Mouse (Mus musculus) limb, embryonic 10.5 days (tissue): ENCODE measurements around the gene Zkscan7. TPM values are rescaled to one million over a fixed set of nuclear protein-coding genes. Genes with fewer than 3 reads are reported as not detected.
"Not testable (repeated sequence)": the region's sequence is repeated elsewhere in the genome, so short reads cannot be mapped to it uniquely, and the experiment has no call there.

Source experiments
- DNase-seq: peaks from one replicate; pipeline ENCODE4 v3.0.0-alpha.2; 2017; ENCODE audit warnings: low spot score
- H3K27ac ChIP-seq: fragments of 300-500 bp; sonication (generic); 2 replicates; pipeline ENCODE4 v1.5.1; 2016; ENCODE audit warnings: mild to moderate bottlenecking
- H3K27me3 ChIP-seq: fragments of 300-500 bp; sonication (generic); 2 replicates; pipeline ENCODE4 v1.6.1; 2016; ENCODE audit warnings: low read depth, mild to moderate bottlenecking; ENCODE audit not compliant: poor library complexity, severe bottlenecking
- H3K36me3 ChIP-seq: fragments of 300-500 bp; sonication (generic); 2 replicates; pipeline ENCODE4 v1.6.1; 2016; ENCODE audit warnings: mild to moderate bottlenecking, moderate library complexity
- H3K4me1 ChIP-seq: fragments of 300-500 bp; sonication (generic); 2 replicates; pipeline ENCODE4 v1.6.1; 2016
- H3K4me3 ChIP-seq: fragments of 300-500 bp; sonication (generic); 2 replicates; pipeline ENCODE4 v1.5.1; 2016; ENCODE audit warnings: mild to moderate bottlenecking, moderate library complexity
- H3K9me3 ChIP-seq: fragments of 300-500 bp; sonication (generic); replicated peaks from 2 replicates; pipeline ENCODE4 v1.6.1; 2016; ENCODE audit warnings: mild to moderate bottlenecking
- whole genome bisulfite sequencing: fragments of 180-500 bp; shearing (Covaris S2); methylation state at CpG from one replicate; pipeline ENCODE4 v1.1.7; 2016; 5-methylcytosine and 5-hydroxymethylcytosine counted together
- polyA plus RNA-seq: library from polyadenylated mRNA; unstranded; fragments of >200 nt; fragmentation: Nextera tagmentation; extraction: Ambion mirVana; gene quantifications from 2 replicates; pipeline ENCODE4 v1.2.1, GENCODE M21; 2016

The Zkscan7 gene
- 3.1 and 3.8 TPM in 2 replicates for polyA plus RNA-seq

DNA sequence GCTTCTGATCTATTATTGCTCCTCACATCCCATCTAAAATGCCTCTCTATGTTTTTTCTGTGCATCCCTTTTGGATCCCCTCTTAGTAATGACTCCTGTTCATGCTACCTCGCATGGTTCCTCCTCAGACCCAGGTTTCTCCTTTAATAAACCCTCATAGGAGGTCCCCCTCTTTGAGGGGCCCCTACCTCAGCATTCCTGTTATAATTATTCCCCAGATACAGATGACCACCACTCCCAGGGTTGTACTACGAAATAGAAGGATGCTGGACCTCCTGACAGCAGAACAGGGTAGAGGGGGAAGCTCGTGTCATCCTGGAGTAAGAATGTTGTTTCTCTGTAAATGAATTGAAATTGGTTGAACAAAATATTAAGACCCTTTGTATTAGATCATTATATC lies at the start of gene Zkscan7:
TSS of gene Zkscan7 (plus strand) at position 301 of the 400 bp plus-strand sequence.
- Histone ChIP-seq H3K27me3 (no peaks in the 10 kb centered on the region), H3K27ac (peak within 1 kb of the TSS; percentile 91; the same call in 1 of the 2 replicates), H3K9me3 (no peaks in the 10 kb centered on the region), H3K36me3 (no peaks in the 10 kb centered on the region), H3K4me1 (peaks cover 11% of the 10 kb centered on the region), H3K4me3 (peak within 1 kb of the TSS; percentile 82)
- WGBS, result 84% methylated on average over 3 of the region's 3 CpGs
- DNase-seq, result no peak

DNA sequence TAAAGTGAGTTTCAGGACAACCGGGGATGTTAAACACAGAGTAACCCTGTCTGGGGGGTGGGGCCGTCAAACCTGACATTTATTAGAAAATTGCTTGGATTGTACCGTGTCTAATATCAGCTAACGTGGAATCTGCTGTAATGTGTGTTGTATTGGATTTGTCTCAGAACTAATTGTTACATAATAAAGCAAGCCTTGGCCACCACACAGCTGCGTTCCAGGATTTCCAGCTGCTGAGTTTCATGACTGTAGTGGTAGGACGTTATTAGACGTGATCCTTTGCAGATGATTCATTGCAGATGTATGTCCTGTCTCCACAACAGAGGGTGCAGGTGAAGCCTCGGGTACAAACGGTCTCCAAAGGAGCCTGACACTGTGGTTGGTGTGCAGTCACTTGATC lies 49.4 kb upstream of the Zkscan7 start:
- Histone ChIP-seq H3K36me3 (peaks cover 9% of the 10 kb centered on the region; the same call in 1 of the 2 replicates), H3K27me3 (no peaks in the 10 kb centered on the region), H3K9me3 (no peaks in the 10 kb centered on the region), H3K27ac (no peak overlapping the region), H3K4me1 (peaks cover 7% of the 10 kb centered on the region; the same call in 1 of the 2 replicates), H3K4me3 (no peak overlapping the region)
- WGBS, result 84% methylated on average over 9 of the region's 9 CpGs
- DNase-seq, result no peak

DNA sequence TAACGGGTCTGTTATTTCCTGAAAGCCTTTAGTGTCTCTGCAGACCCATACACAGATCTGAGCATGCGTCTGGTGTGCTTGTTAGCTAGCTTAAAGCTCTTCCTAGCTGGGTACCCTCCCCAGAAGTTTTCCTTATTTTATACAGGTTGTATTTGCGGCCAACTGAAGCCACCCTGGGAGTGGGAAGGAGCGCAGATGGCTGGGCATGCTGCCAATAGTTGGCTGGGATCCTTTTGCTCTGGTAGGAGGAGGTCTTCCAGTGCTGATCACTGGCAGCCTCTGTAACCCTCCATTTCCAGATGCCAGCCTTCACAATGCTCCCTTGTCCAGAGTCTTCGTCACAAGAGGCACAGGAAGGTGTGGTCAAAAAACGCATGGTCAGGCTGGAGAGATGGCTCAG lies 48.7 kb upstream of the Zkscan7 start:
- Histone ChIP-seq H3K9me3 (no peaks in the 10 kb centered on the region), H3K4me3 (no peak overlapping the region), H3K4me1 (peaks cover 7% of the 10 kb centered on the region; the same call in 1 of the 2 replicates), H3K36me3 (peaks cover 9% of the 10 kb centered on the region; the same call in 1 of the 2 replicates), H3K27ac (no peak overlapping the region), H3K27me3 (no peaks in the 10 kb centered on the region)
- 83% methylated on average over 6 of the region's 6 CpGs for WGBS
- DNase-seq, result no peak

DNA sequence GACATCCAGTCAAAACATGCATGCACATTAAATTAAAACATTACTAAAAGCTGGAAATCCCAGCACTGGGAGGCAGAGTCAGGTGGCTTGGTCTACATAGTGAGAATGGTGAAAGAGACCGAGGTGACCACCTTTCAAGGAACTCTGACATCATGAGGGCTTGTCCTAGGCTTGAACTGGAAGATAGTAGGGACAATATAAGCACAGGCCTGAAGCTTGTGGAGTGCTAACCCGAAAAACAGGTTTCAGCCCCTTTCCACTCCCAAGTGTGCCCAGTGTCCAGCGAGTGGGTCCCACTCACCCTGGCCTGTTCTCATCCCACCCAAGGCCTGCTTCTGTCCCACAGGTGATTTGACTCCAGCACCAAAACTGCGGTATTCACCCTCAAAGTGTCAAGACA lies 48.3 kb upstream of the Zkscan7 start:
- Histone ChIP-seq H3K27me3 (no peaks in the 10 kb centered on the region), H3K36me3 (peaks cover 9% of the 10 kb centered on the region; the same call in 1 of the 2 replicates), H3K4me1 (peaks cover 7% of the 10 kb centered on the region; the same call in 1 of the 2 replicates), H3K27ac (no peak overlapping the region), H3K9me3 (no peaks in the 10 kb centered on the region), H3K4me3 (no peak overlapping the region)
- WGBS, result 75% methylated on average over 4 of the region's 4 CpGs
- DNase-seq, result no peak

DNA sequence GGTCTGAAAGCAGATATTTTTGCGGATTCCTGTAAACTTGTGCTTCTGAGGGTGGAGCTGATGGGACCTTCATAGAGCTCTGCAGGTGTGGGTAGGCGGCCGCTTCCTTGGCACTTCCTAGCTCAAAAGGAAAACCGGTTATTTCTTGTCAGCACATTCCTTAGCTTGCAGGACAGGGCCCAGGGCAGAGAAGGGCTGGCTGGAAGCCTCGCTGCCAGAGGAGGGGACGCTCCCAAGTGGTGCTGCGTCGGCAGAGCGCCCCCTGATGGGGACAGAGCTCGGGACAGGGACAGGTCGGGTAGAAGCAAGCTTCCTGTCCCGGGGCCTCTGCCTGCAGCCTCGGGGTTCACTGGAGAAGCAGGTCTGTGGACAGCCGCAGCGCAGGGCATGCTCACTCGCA lies 47.8 kb upstream of the Zkscan7 start:
- Histone ChIP-seq H3K4me3 (no peak overlapping the region), H3K9me3 (no peaks in the 10 kb centered on the region), H3K4me1 (peaks cover 7% of the 10 kb centered on the region; the same call in 1 of the 2 replicates), H3K27me3 (no peaks in the 10 kb centered on the region), H3K36me3 (peaks cover 9% of the 10 kb centered on the region; the same call in 1 of the 2 replicates), H3K27ac (no peak overlapping the region)
- peak; percentile 50 for DNase-seq
- WGBS, result 24% methylated on average over 16 of the region's 16 CpGs

DNA sequence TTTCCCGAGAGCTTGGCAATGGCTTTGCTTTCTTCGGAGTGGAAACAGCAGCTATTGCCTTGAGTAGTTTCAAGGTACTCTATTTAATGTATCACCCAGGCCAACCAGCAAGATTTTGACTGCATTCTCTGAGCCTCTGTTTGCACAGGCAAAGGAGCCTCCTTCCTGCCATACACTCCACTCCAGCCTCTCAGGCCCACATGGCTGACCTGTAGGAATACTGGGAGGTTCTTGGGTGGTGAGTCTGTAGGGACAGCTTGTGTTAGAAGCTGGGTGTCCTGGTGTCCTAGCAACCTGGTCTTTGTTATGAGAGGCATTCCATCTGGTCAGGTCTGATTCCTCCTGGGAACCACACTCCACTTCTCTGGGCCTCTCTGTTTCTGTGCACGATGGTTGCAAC lies 41.7 kb upstream of the Zkscan7 start, which contains the start of gene Gm35549:
TSS of gene Gm35549 (minus strand) at position 276 of the 400 bp plus-strand sequence.
- Histone ChIP-seq H3K9me3 (no peaks in the 10 kb centered on the region), H3K36me3 (peaks cover 6% of the 10 kb centered on the region), H3K27me3 (no peaks in the 10 kb centered on the region), H3K4me1 (no peaks in the 10 kb centered on the region), H3K27ac (no peak within 1 kb of the TSS), H3K4me3 (no peak within 1 kb of the TSS)
- WGBS, result 93% methylated on average over 3 of the region's 3 CpGs
- no peak for DNase-seq

DNA sequence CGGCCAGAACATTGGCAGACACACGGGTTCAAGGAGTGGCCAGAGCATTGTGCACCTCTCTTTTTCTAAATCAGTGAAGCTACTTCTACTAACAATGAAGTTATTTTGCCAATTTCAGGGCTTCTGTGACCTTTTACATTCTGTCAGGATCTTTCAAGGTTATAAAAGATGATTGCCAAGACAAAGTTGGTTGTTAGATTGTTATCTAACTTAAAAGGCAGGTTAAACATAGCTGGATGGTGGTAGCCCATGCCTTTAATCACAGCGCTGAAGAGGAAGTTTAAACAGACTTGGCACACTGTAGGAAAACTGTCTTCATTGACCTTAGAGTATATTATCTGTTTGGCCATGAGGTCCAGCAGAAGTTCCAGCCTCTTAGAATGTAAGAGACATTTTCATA lies 39.9 kb upstream of the Zkscan7 start:
- H3K27ac ChIP-seq, result no peak overlapping the region
- peaks cover 25% of the 10 kb centered on the region for H3K36me3 ChIP-seq
- DNase-seq, result no peak
- H3K27me3 ChIP-seq, result no peaks in the 10 kb centered on the region
- H3K9me3 ChIP-seq, result no peaks in the 10 kb centered on the region
- no peaks in the 10 kb centered on the region for H3K4me1 ChIP-seq
- 91% methylated on average over 3 of the region's 3 CpGs for WGBS
- H3K4me3 ChIP-seq, result no peak overlapping the region

DNA sequence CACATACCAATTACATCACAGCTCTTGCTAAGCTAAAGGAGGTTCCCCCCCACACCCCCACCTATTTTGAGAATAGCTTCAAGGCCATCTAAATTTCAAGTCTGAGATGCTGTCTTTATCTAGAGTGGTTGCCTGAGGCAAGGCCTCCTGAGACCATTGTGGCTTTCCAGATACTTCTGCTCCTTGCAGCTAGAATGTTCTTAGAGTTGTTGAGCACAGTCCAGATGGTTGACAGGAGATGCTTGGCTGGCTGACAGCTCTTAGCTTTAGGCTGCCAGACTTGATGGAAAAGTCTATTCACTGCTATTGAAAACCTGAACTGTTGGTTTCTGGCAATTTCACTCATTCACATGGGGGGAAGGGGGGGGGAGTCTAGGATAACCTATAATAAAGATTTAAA lies 39.3 kb upstream of the Zkscan7 start:
- no peak for DNase-seq
- H3K27ac ChIP-seq, result no peak overlapping the region
- no peaks in the 10 kb centered on the region for H3K4me1 ChIP-seq
- no peaks in the 10 kb centered on the region for H3K27me3 ChIP-seq
- H3K4me3 ChIP-seq, result no peak overlapping the region
- H3K36me3 ChIP-seq, result peaks cover 30% of the 10 kb centered on the region
- no peaks in the 10 kb centered on the region for H3K9me3 ChIP-seq

DNA sequence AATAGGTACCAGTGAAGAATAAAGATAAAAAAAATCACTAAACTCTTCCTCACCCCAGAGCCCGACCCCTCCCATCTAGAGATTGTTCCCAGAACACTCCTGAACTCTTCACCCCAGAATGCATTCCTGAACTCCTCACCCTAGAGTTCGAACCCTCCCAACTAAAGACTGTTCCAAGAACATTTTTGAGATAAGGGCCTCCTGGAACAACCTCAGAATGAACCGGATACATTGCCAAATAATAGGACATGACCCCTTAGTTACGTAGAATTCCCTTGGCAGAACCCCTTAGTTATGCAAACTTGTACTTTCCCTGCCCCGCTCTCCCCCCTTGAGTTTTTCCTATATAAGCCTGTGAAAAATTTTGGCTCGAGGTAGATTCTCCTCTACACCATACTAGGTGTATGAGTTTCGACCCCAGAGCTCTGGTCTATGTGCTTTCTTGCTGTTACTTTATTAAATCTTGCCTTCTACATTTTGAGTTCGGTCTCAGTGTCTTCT lies 37.6 kb upstream of the Zkscan7 start:
- not testable (repeated sequence) for H3K9me3 ChIP-seq, H3K27me3 ChIP-seq, H3K27ac ChIP-seq, H3K4me3 ChIP-seq, DNase-seq, H3K4me1 ChIP-seq
- peaks cover 47% of the 10 kb centered on the region for H3K36me3 ChIP-seq
- 95% methylated on average over 7 of the region's 8 CpGs for WGBS

DNA sequence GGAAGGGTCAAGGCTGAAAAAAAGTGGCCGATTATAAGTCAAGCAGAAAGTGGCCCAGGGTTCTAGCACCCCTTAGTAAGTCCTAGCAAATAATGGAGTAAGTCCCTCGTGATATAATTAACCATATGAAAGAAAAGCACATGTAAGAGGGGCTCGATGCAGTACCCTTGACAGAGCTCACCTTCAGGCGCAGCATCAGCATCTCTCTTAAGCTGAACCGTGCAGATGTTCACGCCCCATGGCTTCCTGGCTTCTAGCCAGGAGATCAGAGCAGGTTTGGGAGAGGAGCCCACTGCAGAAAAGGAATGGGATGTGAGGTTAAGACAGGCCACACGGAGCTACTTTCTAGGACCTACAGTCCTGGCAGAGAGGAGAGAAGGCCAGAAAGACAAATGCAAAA lies 31.0 kb upstream of the Zkscan7 start:
- H3K9me3 ChIP-seq, result no peaks in the 10 kb centered on the region
- H3K36me3 ChIP-seq, result peaks cover 98% of the 10 kb centered on the region
- H3K4me1 ChIP-seq, result no peaks in the 10 kb centered on the region
- H3K4me3 ChIP-seq, result no peak overlapping the region
- no peak for DNase-seq
- WGBS, result 96% methylated on average over 7 of the region's 7 CpGs
- H3K27ac ChIP-seq, result no peak overlapping the region
- no peaks in the 10 kb centered on the region for H3K27me3 ChIP-seq

DNA sequence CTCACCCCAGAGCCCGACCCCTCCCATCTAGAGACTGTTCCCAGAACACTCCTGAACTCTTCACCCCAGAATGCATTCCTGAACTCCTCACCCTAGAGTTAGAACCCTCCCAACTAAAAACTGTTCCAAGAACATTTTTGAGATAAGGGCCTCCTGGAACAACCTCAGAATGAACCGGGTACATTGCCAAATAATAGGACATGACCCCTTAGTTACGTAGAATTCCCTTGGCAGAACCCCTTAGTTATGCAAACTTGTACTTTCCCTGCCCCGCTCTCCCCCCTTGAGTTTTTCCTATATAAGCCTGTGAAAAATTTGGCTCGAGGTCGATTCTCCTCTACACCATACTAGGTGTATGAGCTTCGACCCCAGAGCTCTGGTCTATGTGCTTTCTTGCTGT lies 30.3 kb upstream of the Zkscan7 start:
- H3K4me3 ChIP-seq, H3K27me3 ChIP-seq, H3K27ac ChIP-seq, H3K9me3 ChIP-seq, H3K4me1 ChIP-seq, DNase-seq: not testable (repeated sequence)
- H3K36me3 ChIP-seq, result peaks cover 98% of the 10 kb centered on the region
- WGBS, result 84% methylated on average over 3 of the region's 7 CpGs

DNA sequence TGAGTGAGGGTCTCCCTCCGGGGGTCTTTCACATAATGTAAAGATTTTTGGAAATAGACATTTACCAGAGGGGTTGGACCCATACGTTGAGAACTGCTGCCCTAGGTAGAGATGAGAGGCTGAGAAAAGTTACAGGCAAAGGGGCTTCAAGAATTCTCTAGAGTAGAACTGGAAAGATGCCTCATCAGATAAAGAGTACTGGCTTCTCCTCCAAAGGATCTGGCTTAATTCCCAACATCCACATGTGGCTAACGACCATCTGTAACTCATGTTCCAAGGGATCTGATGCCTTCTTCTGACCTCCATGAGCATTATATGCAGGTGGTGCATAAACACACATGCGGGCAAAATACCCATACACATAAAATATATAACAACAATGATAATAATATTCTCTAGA lies 29.9 kb upstream of the Zkscan7 start:
- H3K4me1 ChIP-seq, result no peaks in the 10 kb centered on the region
- no peak overlapping the region for H3K4me3 ChIP-seq
- H3K36me3 ChIP-seq, result peaks cover 98% of the 10 kb centered on the region
- H3K9me3 ChIP-seq, result peaks cover 2% of the 10 kb centered on the region; the same call in 1 of the 2 replicates
- no peaks in the 10 kb centered on the region for H3K27me3 ChIP-seq
- 95% methylated on average over 4 of the region's 4 CpGs for WGBS
- DNase-seq, result no peak
- no peak overlapping the region for H3K27ac ChIP-seq

DNA sequence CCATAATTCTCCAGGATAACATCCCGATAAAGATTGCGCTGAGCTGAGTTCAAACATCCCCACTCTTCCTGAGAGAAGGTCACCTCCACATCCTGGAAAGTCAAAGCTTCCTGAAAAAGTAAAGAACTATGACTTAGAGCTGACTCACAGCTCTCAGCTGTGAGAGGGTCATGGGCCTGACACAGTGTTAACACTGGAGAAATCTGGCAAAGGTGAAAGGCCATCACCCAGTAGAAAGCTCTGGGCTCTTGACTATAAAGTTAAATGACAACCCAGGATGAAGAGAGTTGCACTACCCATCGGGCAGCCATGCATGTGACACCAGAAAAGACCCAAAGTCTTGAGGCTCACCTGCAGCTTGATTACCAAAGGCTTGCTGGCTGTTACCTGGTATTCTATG lies 28.8 kb upstream of the Zkscan7 start:
- Histone ChIP-seq H3K9me3 (peaks cover 2% of the 10 kb centered on the region; the same call in 1 of the 2 replicates), H3K27ac (no peak overlapping the region), H3K4me3 (no peak overlapping the region), H3K27me3 (no peaks in the 10 kb centered on the region), H3K36me3 (peaks cover 98% of the 10 kb centered on the region), H3K4me1 (no peaks in the 10 kb centered on the region)
- DNase-seq, result no peak
- WGBS, result 99% methylated on average over 3 of the region's 3 CpGs

DNA sequence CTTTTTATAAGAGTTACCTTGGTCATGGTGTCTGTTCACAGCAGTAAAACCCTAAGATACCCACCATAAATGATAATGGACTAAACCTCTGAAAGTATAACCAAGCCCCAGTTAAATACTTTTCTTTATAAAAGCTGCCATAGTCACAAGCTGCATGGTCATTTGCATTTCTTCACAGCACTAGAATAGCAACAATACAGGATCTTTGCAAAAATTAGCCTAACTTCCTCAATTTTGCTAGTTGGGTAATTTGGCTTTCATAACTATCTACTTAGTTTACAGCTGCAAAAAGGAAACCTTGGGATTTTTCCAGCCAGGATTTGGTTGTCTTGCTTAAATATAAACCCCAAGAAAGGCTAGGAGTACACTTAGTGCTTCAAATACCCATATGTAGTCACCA lies 24.7 kb upstream of the Zkscan7 start:
- Histone ChIP-seq H3K36me3 (peaks cover 78% of the 10 kb centered on the region), H3K4me1 (peaks cover 8% of the 10 kb centered on the region), H3K27ac (no peak overlapping the region), H3K27me3 (no peaks in the 10 kb centered on the region), H3K9me3 (peaks cover 2% of the 10 kb centered on the region; the same call in 1 of the 2 replicates), H3K4me3 (no peak overlapping the region)
- no peak for DNase-seq
